Mouse (Mus musculus): ENCODE measurements around the gene Smoc1. TPM values are rescaled to one million over a fixed set of nuclear protein-coding genes. Genes with fewer than 3 reads are reported as not detected.
A peak's percentile ranks its signal among the peaks of the same experiment; 100 is the strongest.

Gene Smoc1
- polyA plus RNA-seq, 1 experiment from 2014 or later, result 7.9 TPM

DNA sequence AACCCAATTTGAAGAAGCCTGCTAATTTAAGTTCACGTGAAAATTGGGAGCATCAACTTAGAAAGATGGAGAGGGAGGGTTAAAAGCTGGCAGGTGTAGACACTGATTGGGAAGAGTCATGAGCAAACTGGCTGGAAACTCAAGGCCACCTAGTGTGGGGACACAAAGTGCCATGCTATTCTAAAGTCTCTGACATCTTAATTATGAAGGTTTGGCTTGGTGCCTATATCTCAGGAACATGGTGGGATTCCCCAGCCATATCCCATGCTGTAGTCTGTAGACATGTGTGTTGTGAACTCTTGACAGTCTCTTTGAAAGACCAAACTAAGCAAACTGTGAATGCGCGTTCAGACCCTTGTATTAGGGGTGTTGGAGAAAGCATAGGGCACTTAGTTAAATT lies 32.0 kb downstream of the Smoc1 start:
- 93% methylated on average over 3 of the region's 3 CpGs for WGBS
- Histone ChIP-seq H3K27me3 (ENCODE audit: control insufficient read depth, insufficient read depth, low read length) (no peaks in the 10 kb centered on the region), H3K4me2 (ENCODE audit: low read depth, low read length) (no peak overlapping the region), H3K9me3 (replicated peaks; ENCODE audit: control insufficient read depth, low read length) (no peaks in the 10 kb centered on the region), H3K9ac (ENCODE audit: low read length) (no peak overlapping the region), H3K27ac (ENCODE audit: low read length) (no peak overlapping the region), H3K36me3 (ENCODE audit: control insufficient read depth, insufficient read depth, low read length) (no peaks in the 10 kb centered on the region), H3K4me1 (ENCODE audit: control insufficient read depth, insufficient read depth, low read length) (no peaks in the 10 kb centered on the region), H3K4me3 (replicated peaks; ENCODE audit: low read length) (no peak overlapping the region)
- no peak for ATAC-seq (ENCODE audit: insufficient read depth, low FRiP score)

DNA sequence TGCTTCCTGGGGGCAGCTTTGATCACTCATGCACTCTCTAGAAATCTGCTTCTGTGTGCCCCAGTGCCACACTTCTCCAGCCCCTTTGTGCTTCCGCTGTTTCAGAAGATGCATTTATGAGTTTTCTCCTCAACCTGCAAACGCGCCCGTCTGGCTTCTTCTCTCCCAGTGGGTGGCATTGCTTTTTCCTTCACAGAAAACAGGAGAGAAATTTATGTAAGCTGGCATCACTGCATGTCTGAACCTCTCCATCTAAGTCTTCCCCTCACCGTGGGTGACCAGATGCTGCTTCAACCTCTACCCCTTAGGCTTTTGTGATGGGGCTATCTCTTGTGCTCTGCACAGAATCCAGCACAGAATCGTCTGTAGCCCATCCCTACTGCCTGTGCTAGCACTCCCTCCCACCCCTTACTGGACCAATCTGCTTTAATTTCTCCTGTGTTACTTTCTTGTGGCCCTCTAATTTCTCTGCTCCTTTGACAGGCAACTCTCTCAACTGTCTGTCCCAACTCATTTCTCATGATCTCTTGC lies 35.3 kb downstream of the Smoc1 start:
- H3K9me3 ChIP-seq (replicated peaks; ENCODE audit: control insufficient read depth, low read length), result no peaks in the 10 kb centered on the region
- no peak overlapping the region for H3K27ac ChIP-seq (ENCODE audit: low read length)
- no peaks in the 10 kb centered on the region for H3K27me3 ChIP-seq (ENCODE audit: control insufficient read depth, insufficient read depth, low read length)
- H3K4me2 ChIP-seq (ENCODE audit: low read depth, low read length), result no peak overlapping the region
- H3K9ac ChIP-seq (ENCODE audit: low read length), result no peak overlapping the region
- H3K4me1 ChIP-seq (ENCODE audit: control insufficient read depth, insufficient read depth, low read length), result no peaks in the 10 kb centered on the region
- no peak for ATAC-seq (ENCODE audit: insufficient read depth, low FRiP score)
- H3K36me3 ChIP-seq (ENCODE audit: control insufficient read depth, insufficient read depth, low read length), result no peaks in the 10 kb centered on the region
- 78% methylated on average over 6 of the region's 6 CpGs for WGBS
- no peak overlapping the region for H3K4me3 ChIP-seq (replicated peaks; ENCODE audit: low read length)

DNA sequence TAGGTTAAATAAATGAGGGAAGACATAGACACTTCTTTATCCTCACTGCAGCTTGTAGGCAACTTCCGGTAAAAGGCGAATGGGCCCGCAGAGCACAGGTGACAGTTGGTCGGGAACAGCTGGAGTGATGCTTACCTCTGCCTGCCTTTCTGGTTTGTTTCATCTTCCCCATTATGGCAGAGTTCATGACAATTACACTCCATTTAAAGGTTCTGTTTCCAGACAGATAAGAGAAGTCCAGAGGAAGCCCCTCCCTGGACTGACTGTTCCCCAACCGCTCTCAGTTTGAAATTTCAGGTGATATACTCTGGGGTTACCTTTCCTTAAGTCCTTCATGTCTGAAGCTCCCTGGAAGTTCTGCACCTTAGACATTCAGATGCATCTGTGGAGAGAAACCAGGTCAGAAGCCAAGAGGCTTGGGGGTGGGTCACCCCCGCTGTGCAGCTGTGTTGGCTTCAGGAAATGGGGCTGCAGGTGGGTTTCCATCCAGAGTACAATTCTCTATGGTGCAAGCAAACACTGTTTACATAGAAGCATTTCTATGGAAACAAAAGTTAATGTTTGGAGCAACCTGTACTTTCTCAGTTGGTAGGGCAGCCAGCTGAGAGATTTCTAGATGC lies 36.8 kb downstream of the Smoc1 start:
- H3K4me1 ChIP-seq (ENCODE audit: control insufficient read depth, insufficient read depth, low read length), result no peaks in the 10 kb centered on the region
- H3K9ac ChIP-seq (ENCODE audit: low read length), result no peak overlapping the region
- no peak overlapping the region for H3K27ac ChIP-seq (ENCODE audit: low read length)
- no peak overlapping the region for H3K4me2 ChIP-seq (ENCODE audit: low read depth, low read length)
- no peaks in the 10 kb centered on the region for H3K27me3 ChIP-seq (ENCODE audit: control insufficient read depth, insufficient read depth, low read length)
- H3K36me3 ChIP-seq (ENCODE audit: control insufficient read depth, insufficient read depth, low read length), result no peaks in the 10 kb centered on the region
- ATAC-seq (ENCODE audit: insufficient read depth, low FRiP score), result no peak
- 60% methylated on average over 6 of the region's 6 CpGs for WGBS
- H3K4me3 ChIP-seq (replicated peaks; ENCODE audit: low read length), result no peak overlapping the region
- no peaks in the 10 kb centered on the region for H3K9me3 ChIP-seq (replicated peaks; ENCODE audit: control insufficient read depth, low read length)

DNA sequence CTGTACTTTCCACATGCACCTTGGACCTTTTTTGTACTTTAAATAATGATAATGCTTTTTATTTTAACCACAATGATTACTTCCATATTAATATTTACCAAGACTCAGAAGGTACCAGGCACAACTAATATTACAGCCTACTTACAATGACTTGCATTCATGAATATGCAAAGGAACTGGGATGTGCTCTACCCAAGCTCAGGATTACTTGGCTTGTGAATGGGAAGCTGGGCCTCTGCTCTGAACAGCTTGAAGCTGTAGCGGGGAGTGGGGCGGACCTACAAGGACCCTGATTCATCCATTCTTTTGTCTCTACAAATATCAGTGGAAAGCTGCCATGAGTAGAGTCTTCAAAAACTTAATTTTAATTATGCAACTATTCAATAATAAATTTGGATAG lies 47.5 kb downstream of the Smoc1 start:
- no peaks in the 10 kb centered on the region for H3K27me3 ChIP-seq (ENCODE audit: control insufficient read depth, insufficient read depth, low read length)
- 79% methylated on average over 2 of the region's 2 CpGs for WGBS
- no peaks in the 10 kb centered on the region; the same call in 1 of the 2 replicates for H3K36me3 ChIP-seq (ENCODE audit: control insufficient read depth, insufficient read depth, low read length)
- H3K9me3 ChIP-seq (replicated peaks; ENCODE audit: control insufficient read depth, low read length), result peaks cover 2% of the 10 kb centered on the region; the same call in 1 of the 2 replicates
- H3K4me1 ChIP-seq (ENCODE audit: control insufficient read depth, insufficient read depth, low read length), result no peaks in the 10 kb centered on the region
- H3K9ac ChIP-seq (ENCODE audit: low read length), result no peak overlapping the region
- H3K4me3 ChIP-seq (replicated peaks; ENCODE audit: low read length), result no peak overlapping the region
- no peak overlapping the region for H3K27ac ChIP-seq (ENCODE audit: low read length)
- no peak for ATAC-seq (ENCODE audit: insufficient read depth, low FRiP score)
- H3K4me2 ChIP-seq (ENCODE audit: low read depth, low read length), result no peak overlapping the region

GRCm38 (mm10) chr12:81074941-81075340 lies 48.3 kb downstream of the Smoc1 start:
- H3K27ac ChIP-seq (ENCODE audit: low read length), result no peak overlapping the region
- H3K9me3 ChIP-seq (replicated peaks; ENCODE audit: control insufficient read depth, low read length), result peaks cover 4% of the 10 kb centered on the region; the same call in 1 of the 2 replicates
- 67% methylated on average over 3 of the region's 3 CpGs for WGBS
- H3K4me2 ChIP-seq (ENCODE audit: low read depth, low read length), result no peak overlapping the region
- no peak overlapping the region for H3K9ac ChIP-seq (ENCODE audit: low read length)
- H3K27me3 ChIP-seq (ENCODE audit: control insufficient read depth, insufficient read depth, low read length), result no peaks in the 10 kb centered on the region
- no peaks in the 10 kb centered on the region; the same call in 1 of the 2 replicates for H3K36me3 ChIP-seq (ENCODE audit: control insufficient read depth, insufficient read depth, low read length)
- ATAC-seq (ENCODE audit: insufficient read depth, low FRiP score), result no peak
- no peak overlapping the region for H3K4me3 ChIP-seq (replicated peaks; ENCODE audit: low read length)
- no peaks in the 10 kb centered on the region for H3K4me1 ChIP-seq (ENCODE audit: control insufficient read depth, insufficient read depth, low read length)

GRCm38 (mm10) chr12:81077953-81078646 lies 51.5 kb downstream of the Smoc1 start:
- peak; percentile 33; the same call in 1 of the 2 replicates for ATAC-seq (ENCODE audit: insufficient read depth, low FRiP score)
- Histone ChIP-seq H3K27me3 (ENCODE audit: control insufficient read depth, insufficient read depth, low read length) (no peaks in the 10 kb centered on the region), H3K9me3 (replicated peaks; ENCODE audit: control insufficient read depth, low read length) (peaks cover 4% of the 10 kb centered on the region; the same call in 1 of the 2 replicates), H3K4me3 (replicated peaks; ENCODE audit: low read length) (no peak overlapping the region), H3K4me1 (ENCODE audit: control insufficient read depth, insufficient read depth, low read length) (no peaks in the 10 kb centered on the region), H3K36me3 (ENCODE audit: control insufficient read depth, insufficient read depth, low read length) (no peaks in the 10 kb centered on the region; the same call in 1 of the 2 replicates), H3K27ac (ENCODE audit: low read length) (peak overlapping the region; percentile 58), H3K4me2 (ENCODE audit: low read depth, low read length) (no peak overlapping the region), H3K9ac (ENCODE audit: low read length) (no peak overlapping the region)
- WGBS, result 52% methylated on average over 2 of the region's 2 CpGs

DNA sequence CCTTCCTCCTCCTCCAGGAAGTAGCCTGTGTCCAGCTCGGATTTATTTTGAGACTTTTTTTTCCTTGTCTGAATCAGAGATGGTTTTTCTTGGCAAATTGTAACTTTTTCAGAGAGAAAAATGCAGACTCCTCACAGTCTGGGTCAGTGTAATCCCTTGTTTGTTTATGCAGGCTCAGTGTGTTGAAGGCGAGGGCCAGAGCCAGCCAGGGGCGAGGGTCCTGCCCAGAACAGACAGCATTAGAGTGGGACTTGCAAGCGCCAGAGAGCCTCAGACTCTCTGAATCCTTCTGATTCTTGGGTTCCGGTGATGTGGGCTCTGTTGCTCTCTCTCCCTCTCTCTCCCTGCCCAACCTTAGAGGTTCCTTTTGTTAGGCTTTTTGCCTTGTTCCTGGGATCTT lies 53.7 kb downstream of the Smoc1 start:
- Histone ChIP-seq H3K4me1 (ENCODE audit: control insufficient read depth, insufficient read depth, low read length) (no peaks in the 10 kb centered on the region), H3K9me3 (replicated peaks; ENCODE audit: control insufficient read depth, low read length) (peaks cover 4% of the 10 kb centered on the region; the same call in 1 of the 2 replicates), H3K4me3 (replicated peaks; ENCODE audit: low read length) (no peak overlapping the region), H3K27ac (ENCODE audit: low read length) (no peak overlapping the region), H3K27me3 (ENCODE audit: control insufficient read depth, insufficient read depth, low read length) (no peaks in the 10 kb centered on the region), H3K9ac (ENCODE audit: low read length) (no peak overlapping the region), H3K4me2 (ENCODE audit: low read depth, low read length) (no peak overlapping the region), H3K36me3 (ENCODE audit: control insufficient read depth, insufficient read depth, low read length) (no peaks in the 10 kb centered on the region; the same call in 1 of the 2 replicates)
- WGBS, result 51% methylated on average over 5 of the region's 5 CpGs
- no peak for ATAC-seq (ENCODE audit: insufficient read depth, low FRiP score)

- 65% methylated on average over 3 of the region's 3 CpGs for WGBS
- Histone ChIP-seq H3K9ac (ENCODE audit: low read length) (no peak overlapping the region), H3K4me2 (ENCODE audit: low read depth, low read length) (no peak overlapping the region), H3K27ac (ENCODE audit: low read length) (no peak overlapping the region), H3K36me3 (ENCODE audit: control insufficient read depth, insufficient read depth, low read length) (no peaks in the 10 kb centered on the region; the same call in 1 of the 2 replicates), H3K27me3 (ENCODE audit: control insufficient read depth, insufficient read depth, low read length) (no peaks in the 10 kb centered on the region), H3K4me3 (replicated peaks; ENCODE audit: low read length) (no peak overlapping the region), H3K9me3 (replicated peaks; ENCODE audit: control insufficient read depth, low read length) (peaks cover 4% of the 10 kb centered on the region; the same call in 1 of the 2 replicates), H3K4me1 (ENCODE audit: control insufficient read depth, insufficient read depth, low read length) (no peaks in the 10 kb centered on the region)
- ATAC-seq (ENCODE audit: insufficient read depth, low FRiP score), result no peak
Measured at GRCm38 (mm10) chr12:81081031-81081430, 54.4 kb downstream of the Smoc1 start.

- no peak for ATAC-seq (ENCODE audit: insufficient read depth, low FRiP score)
- H3K27ac ChIP-seq (ENCODE audit: low read length), result no peak overlapping the region
- 85% methylated on average over 5 of the region's 5 CpGs for WGBS
Measured at GRCm38 (mm10) chr12:81083146-81083545, 56.5 kb downstream of the Smoc1 start.

More at GRCm38 (mm10) chr12:81083146-81083545, 56.5 kb downstream of the Smoc1 start:
- Histone ChIP-seq H3K36me3 (ENCODE audit: control insufficient read depth, insufficient read depth, low read length) (no peaks in the 10 kb centered on the region; the same call in 1 of the 2 replicates), H3K4me2 (ENCODE audit: low read depth, low read length) (no peak overlapping the region), H3K4me1 (ENCODE audit: control insufficient read depth, insufficient read depth, low read length) (no peaks in the 10 kb centered on the region), H3K4me3 (replicated peaks; ENCODE audit: low read length) (no peak overlapping the region), H3K9me3 (replicated peaks; ENCODE audit: control insufficient read depth, low read length) (peaks cover 4% of the 10 kb centered on the region; the same call in 1 of the 2 replicates), H3K9ac (ENCODE audit: low read length) (no peak overlapping the region), H3K27me3 (ENCODE audit: control insufficient read depth, insufficient read depth, low read length) (no peaks in the 10 kb centered on the region)
